Mouse (Mus musculus) forebrain, embryonic 14.5 days (tissue): ENCODE measurements around the gene Tbcd. TPM values are rescaled to one million over a fixed set of nuclear protein-coding genes. Genes with fewer than 3 reads are reported as not detected.

ENCODE experiments used
- ATAC-seq: fragments of 200-750 bp; cut with Nextera tagmentation; 2 replicates; pipeline ENCODE4 v1.8.0; 2017; ENCODE audit warnings: mild to moderate bottlenecking, moderate library complexity
- DNase-seq: peaks from one replicate; pipeline ENCODE4 v3.0.0-alpha.2; 2015; ENCODE audit warnings: low spot score
- H3K27ac ChIP-seq: fragments of 300-500 bp; sonication (generic); 2 replicates; pipeline ENCODE4 v1.5.1; 2014; ENCODE audit warnings: low read depth, mild to moderate bottlenecking, control low read depth, low read length, moderate library complexity
- H3K27me3 ChIP-seq: fragments of 300-500 bp; sonication (generic); replicated peaks from 2 replicates; pipeline ENCODE4 v1.6.1; 2014; ENCODE audit warnings: low read length, control low read depth, mixed read lengths; ENCODE audit not compliant: control insufficient read depth, insufficient read depth
- H3K36me3 ChIP-seq: fragments of 300-500 bp; sonication (generic); 2 replicates; pipeline ENCODE4 v1.6.1; 2014; ENCODE audit warnings: low read length, control low read depth; ENCODE audit not compliant: control insufficient read depth, insufficient read depth
- H3K4me1 ChIP-seq: fragments of 300-500 bp; sonication (generic); 2 replicates; pipeline ENCODE4 v1.6.1; 2014; ENCODE audit warnings: antibody characterized with exemption, low read length, control low read depth; ENCODE audit not compliant: control insufficient read depth, insufficient read depth
- H3K4me2 ChIP-seq: fragments of 300-500 bp; sonication (generic); 2 replicates; pipeline ENCODE4 v1.6.1; 2014; ENCODE audit warnings: mild to moderate bottlenecking, control low read depth, low read length
- H3K4me3 ChIP-seq: fragments of 300-500 bp; sonication (generic); 2 replicates; pipeline ENCODE4 v1.5.1; 2014; ENCODE audit warnings: low read depth, low read length, control low read depth
- H3K9ac ChIP-seq: fragments of 300-500 bp; sonication (generic); 2 replicates; pipeline ENCODE4 v1.6.1; 2014; ENCODE audit warnings: mild to moderate bottlenecking, low read length, control low read depth, moderate library complexity
- H3K9me3 ChIP-seq: fragments of 300-500 bp; sonication (generic); replicated peaks from 2 replicates; pipeline ENCODE4 v1.6.1; 2016; ENCODE audit warnings: low read length, control low read depth, mixed read lengths; ENCODE audit not compliant: control insufficient read depth
- WGBS: fragments of 180-500 bp; shearing (Covaris S2); extraction: QIAGEN DNeasy Blood & Tissue Kit; methylation state at CpG from one replicate; pipeline ENCODE4 v1.1.7; 2014; 5-methylcytosine and 5-hydroxymethylcytosine counted together
- polyA plus RNA-seq: library from polyadenylated mRNA; unstranded; fragments of >200 nt; fragmentation: Nextera tagmentation; extraction: Ambion mirVana; gene quantifications from 2 replicates; pipeline ENCODE4 v1.2.1, GENCODE M21; 2014

The Tbcd gene
- polyA plus RNA-seq: 33.8 and 42.5 TPM in 2 replicates

GRCm38 (mm10) chr11:121451753-121452635 lies at the start of gene Tbcd:
Tbcd (plus strand) TSS chr11:121451949.
- ATAC-seq (peak; percentile 96), DNase-seq (peak; percentile 96)
- Histone ChIP-seq H3K9me3 (no peaks in the 10 kb centered on the region), H3K4me1 (peaks cover 11% of the 10 kb centered on the region), H3K9ac (peak within 1 kb of the TSS; percentile 80), H3K4me3 (peak within 1 kb of the TSS; percentile 84), H3K36me3 (peaks cover 4% of the 10 kb centered on the region; the same call in 1 of the 2 replicates), H3K27ac (peak within 1 kb of the TSS; percentile 84), H3K4me2 (peak within 1 kb of the TSS; percentile 64), H3K27me3 (no peaks in the 10 kb centered on the region)
- WGBS: under 1% methylated on average over 58 of the region's 58 CpGs

DNA sequence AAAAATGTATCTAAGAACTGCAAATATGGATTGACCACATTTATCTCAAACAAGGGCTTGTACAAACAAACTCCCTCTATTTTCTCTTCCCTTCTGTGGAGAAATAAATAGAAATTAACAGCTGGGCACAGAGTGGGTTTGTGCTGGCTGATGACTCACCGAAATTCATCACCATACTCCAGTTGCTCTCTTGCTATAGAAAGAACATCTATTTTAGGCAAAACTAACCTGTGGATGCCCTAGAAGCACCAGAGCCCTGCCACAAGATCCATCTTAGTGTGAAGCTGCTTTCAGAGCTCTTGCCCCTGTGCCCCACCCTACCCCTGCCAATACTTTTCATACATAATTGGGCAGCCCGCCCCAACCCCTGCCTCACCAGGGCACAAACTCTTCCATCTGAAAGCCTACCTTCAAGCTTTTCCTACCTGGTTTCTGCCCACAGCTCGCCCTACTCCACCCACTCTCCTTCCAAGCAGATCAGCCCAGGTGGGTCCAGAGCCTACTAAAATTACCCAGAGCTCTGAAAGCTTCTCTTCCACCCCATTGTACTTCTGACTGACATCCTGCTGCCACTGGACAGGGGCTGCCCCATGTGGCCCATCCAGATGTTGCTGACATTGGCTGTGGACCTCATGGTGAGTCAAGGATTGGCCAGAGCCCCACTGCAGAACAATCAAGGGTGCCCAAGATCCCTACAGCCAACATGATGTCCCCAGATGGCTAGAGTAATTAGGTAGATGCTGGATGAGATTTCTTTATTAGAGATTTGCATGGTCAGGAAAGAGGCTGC lies 44.2 kb upstream of the Tbcd start:
- Histone ChIP-seq H3K4me3 (no peak overlapping the region), H3K27me3 (no peaks in the 10 kb centered on the region), H3K4me1 (no peaks in the 10 kb centered on the region), H3K9me3 (no peaks in the 10 kb centered on the region), H3K27ac (no peak overlapping the region), H3K4me2 (no peak overlapping the region), H3K9ac (no peak overlapping the region), H3K36me3 (no peaks in the 10 kb centered on the region)
- ATAC-seq (no peak), DNase-seq (no peak)
- 74% methylated on average over 3 of the region's 3 CpGs for WGBS

- WGBS: 90% methylated on average over 5 of the region's 5 CpGs
- Histone ChIP-seq H3K27ac (no peak overlapping the region), H3K27me3 (no peaks in the 10 kb centered on the region), H3K4me2 (no peak overlapping the region), H3K4me1 (no peaks in the 10 kb centered on the region), H3K36me3 (no peaks in the 10 kb centered on the region), H3K4me3 (no peak overlapping the region), H3K9ac (no peak overlapping the region), H3K9me3 (no peaks in the 10 kb centered on the region)
- DNase-seq (no peak), ATAC-seq (no peak)
Observed at GRCm38 (mm10) chr11:121414762-121415161, 37.0 kb upstream of the Tbcd start.

DNA sequence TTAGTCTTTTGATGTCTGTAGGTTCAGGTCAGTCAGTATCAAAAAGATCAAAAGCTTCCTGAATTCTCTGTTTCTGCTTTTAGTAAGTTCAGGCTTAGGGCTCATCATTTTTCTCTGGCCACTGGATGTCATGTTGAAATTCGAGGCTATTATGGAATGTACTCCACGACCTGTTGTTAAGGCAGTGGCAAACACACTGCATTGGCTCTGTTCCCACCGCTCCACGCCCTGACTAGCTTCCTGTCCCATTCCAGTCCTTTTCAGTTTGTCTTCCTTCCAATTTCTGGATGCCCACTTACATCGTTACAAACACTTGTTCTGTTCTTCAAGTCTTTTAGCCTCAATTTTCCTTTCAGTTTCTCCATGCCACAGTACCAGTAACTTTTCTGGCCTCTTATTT lies 36.4 kb upstream of the Tbcd start:
- Histone ChIP-seq H3K4me2 (no peak overlapping the region), H3K9ac (no peak overlapping the region), H3K36me3 (no peaks in the 10 kb centered on the region), H3K9me3 (no peaks in the 10 kb centered on the region), H3K27ac (no peak overlapping the region), H3K4me3 (no peak overlapping the region), H3K27me3 (no peaks in the 10 kb centered on the region), H3K4me1 (no peaks in the 10 kb centered on the region)
- WGBS: 80% methylated on average over 5 of the region's 5 CpGs
- ATAC-seq (no peak), DNase-seq (no peak)

- Histone ChIP-seq H3K9me3 (no peaks in the 10 kb centered on the region), H3K27ac (no peak overlapping the region), H3K27me3 (no peaks in the 10 kb centered on the region), H3K36me3 (no peaks in the 10 kb centered on the region), H3K4me2 (no peak overlapping the region), H3K4me1 (0 out of 2 replicates have a peak, but pooled peaks cover 5% of the 10 kb centered on the region), H3K4me3 (no peak overlapping the region), H3K9ac (no peak overlapping the region)
- ATAC-seq: no peak
- WGBS: 85% methylated on average over 5 of the region's 5 CpGs
- DNase-seq: no peak
Observed at GRCm38 (mm10) chr11:121417971-121418370, 33.8 kb upstream of the Tbcd start.

GRCm38 (mm10) chr11:121418932-121419331 lies 32.8 kb upstream of the Tbcd start:
- WGBS: 73% methylated on average over 2 of the region's 2 CpGs
- no peak for ATAC-seq
- H3K27me3 ChIP-seq: no peaks in the 10 kb centered on the region
- no peaks in the 10 kb centered on the region for H3K9me3 ChIP-seq
- H3K27ac ChIP-seq: no peak overlapping the region
- no peak overlapping the region for H3K4me2 ChIP-seq
- DNase-seq: no peak
- H3K9ac ChIP-seq: no peak overlapping the region
- H3K4me1 ChIP-seq: 0 out of 2 replicates have a peak, but pooled peaks cover 5% of the 10 kb centered on the region
- H3K4me3 ChIP-seq: no peak overlapping the region
- H3K36me3 ChIP-seq: no peaks in the 10 kb centered on the region

DNA sequence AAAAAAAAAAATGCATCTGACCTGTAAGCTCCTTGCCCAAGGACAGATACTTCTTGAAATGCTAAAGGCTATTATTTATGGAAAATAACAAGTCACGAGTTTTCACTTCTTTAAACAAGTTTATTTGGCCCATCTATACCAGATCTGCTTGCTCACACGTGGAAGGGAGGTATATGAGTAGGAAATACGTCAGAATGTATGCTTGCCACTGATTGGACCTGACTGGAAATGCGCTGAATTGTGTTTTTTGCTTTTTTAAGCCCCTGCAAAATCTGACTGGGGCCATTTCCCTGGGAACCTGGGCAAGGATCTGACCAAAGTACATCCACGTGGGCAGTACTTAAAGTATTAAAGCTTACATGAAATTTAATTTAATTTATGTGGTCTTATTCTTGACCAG lies 31.4 kb upstream of the Tbcd start:
- Histone ChIP-seq H3K4me1 (0 out of 2 replicates have a peak, but pooled peaks cover 5% of the 10 kb centered on the region), H3K9me3 (no peaks in the 10 kb centered on the region), H3K27me3 (no peaks in the 10 kb centered on the region), H3K36me3 (no peaks in the 10 kb centered on the region), H3K9ac (no peak overlapping the region), H3K4me2 (peak overlapping the region; percentile 64), H3K27ac (no peak overlapping the region), H3K4me3 (no peak overlapping the region; the same call in 1 of the 2 replicates)
- 49% methylated on average over 5 of the region's 5 CpGs for WGBS
- DNase-seq: no peak
- no peak for ATAC-seq

- Histone ChIP-seq H3K4me3 (peak within 1 kb of the TSS; percentile 70), H3K9ac (peak within 1 kb of the TSS; percentile 77), H3K27ac (peak within 1 kb of the TSS; percentile 52), H3K4me2 (peak within 1 kb of the TSS; percentile 64), H3K4me1 (0 out of 2 replicates have a peak, but pooled peaks cover 5% of the 10 kb centered on the region), H3K27me3 (no peaks in the 10 kb centered on the region), H3K9me3 (no peaks in the 10 kb centered on the region), H3K36me3 (no peaks in the 10 kb centered on the region)
- WGBS: under 1% methylated on average over 28 of the region's 28 CpGs
- DNase-seq (peak; percentile 99), ATAC-seq (peak; percentile 100)
Observed at GRCm38 (mm10) chr11:121420830-121421552, 30.8 kb upstream of the Tbcd start, which contains the start of gene Fn3krp. Fn3krp (plus strand) TSS chr11:121421401.
